Mouse (Mus musculus) layer of hippocampus, adult 11-12 months (tissue): Measurements from ENCODE around the gene Scarf2.

ENCODE experiments used
- DNase-seq: peaks from one replicate; pipeline ENCODE4 v3.0.0; 2022; ENCODE audit warnings: low spot score

Scarf2 gene

DNA sequence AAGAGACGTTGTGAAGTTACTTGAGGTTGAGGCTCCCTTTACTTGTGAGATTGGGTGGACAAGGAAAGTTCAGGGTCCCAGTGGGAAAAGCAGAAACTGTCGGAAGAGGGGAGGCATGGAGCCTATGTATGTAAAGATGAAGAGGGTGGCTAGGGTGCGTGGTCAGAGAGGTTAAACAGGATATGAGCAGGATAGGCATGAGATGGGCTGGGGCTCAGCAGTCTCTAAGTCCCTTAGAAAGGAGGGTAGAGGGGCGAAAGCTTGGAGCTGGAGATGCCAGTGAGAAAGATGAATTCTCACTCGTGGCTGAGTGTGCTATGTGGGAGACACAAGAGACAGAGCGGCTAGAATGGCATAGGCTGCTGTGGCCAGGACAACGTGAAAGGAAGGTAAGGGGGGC, 35.7 kb downstream of the Scarf2 start, which contains the start of gene B830017H08Rik:
Gene B830017H08Rik, plus strand, starts transcription at position 301 of the 400 bp plus-strand sequence.
- DNase-seq: no peak

GRCm38 (mm10) chr16:17833321-17833680, 36.2 kb downstream of the Scarf2 start:
- no peak for DNase-seq

GRCm38 (mm10) chr16:17833681-17834399, 36.8 kb downstream of the Scarf2 start:
- DNase-seq: peak; percentile 54

DNA sequence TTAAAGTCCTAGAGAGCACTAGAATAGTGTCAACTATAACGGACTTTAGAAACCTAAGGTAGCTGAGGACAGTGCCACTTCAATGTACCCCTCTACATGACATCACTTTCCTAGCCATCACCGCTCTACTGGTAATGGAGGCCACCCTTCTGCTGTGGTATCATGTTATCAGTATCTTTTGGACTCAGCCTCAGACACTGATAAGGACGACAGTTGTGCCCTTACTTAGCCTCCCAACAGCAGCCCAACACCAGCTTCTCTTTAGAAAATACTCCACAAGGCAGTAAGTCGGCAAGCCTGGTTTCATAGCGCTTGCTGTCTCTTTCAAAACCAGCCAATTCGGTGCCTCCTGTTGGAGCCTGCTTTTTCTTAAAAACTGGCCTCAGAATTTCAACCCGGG, 37.5 kb downstream of the Scarf2 start:
- no peak for DNase-seq

DNA sequence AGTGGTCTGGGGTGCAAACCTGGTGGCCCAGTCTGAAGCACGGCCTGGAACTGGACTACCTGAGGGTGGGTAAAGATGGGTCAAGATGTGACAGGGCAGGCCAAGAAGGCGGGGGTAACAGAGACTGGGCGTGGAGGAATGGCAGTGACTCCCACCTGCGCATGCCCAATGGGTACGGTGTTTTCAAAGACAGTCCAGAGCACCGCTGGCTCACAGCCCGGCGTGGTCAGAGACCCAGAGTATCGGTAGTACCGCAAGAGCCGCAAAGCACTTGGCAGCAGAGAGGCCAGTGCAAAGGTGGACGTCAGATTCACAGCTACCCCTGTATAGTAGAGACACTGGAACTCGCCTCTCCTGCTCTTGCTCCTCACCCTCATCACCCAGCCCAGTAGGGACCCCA, 38.4 kb downstream of the Scarf2 start:
- DNase-seq: no peak

- no peak for DNase-seq
Measured at GRCm38 (mm10) chr16:17838051-17838450, 41.0 kb downstream of the Scarf2 start, which contains the start of gene Car15. Gene Car15, minus strand, starts transcription at chr16:17838364.

DNA sequence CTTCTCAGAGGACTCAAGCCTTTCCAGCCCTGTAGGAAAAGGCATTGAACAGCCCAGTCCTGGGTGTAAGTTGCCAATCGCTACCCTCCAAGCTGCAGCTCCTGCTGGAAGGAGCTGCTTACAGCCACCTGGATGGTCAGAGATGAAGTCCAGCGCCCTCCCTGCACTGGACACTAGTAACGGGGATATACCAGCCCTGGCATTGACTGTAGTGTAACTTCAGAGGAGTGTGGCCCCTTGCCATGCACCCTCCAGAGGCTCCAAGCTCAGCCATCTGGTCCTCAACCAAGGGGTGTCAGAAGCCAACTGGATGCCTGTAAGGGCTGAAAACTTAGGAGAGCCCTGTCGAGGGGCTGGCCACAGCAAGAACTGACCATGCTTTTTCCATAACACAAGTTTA, 42.9 kb downstream of the Scarf2 start:
- no peak for DNase-seq

- DNase-seq: no peak
Measured at GRCm38 (mm10) chr16:17842437-17842836, 45.4 kb downstream of the Scarf2 start.

- no peak for DNase-seq
Measured at GRCm38 (mm10) chr16:17843701-17844365, 46.8 kb downstream of the Scarf2 start.

DNA sequence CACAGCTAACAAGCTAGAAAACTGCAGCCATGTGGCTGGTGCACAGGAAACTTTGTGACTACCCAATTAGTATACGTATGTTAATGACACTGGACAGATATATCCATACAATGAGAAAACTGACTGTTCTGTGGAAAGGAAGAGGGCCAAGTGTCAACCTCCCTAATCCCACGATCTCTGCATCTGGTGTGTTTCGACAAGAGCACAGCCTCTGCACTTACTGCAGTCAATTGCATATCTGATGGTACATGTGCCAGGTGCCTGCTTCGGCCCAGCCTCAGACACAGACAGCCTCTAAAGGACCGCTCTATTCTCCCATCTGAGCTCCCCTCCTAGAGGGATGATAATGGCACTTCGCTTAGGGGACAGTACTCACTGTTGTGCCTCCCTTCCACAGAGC, 51.3 kb downstream of the Scarf2 start:
- no peak for DNase-seq

DNA sequence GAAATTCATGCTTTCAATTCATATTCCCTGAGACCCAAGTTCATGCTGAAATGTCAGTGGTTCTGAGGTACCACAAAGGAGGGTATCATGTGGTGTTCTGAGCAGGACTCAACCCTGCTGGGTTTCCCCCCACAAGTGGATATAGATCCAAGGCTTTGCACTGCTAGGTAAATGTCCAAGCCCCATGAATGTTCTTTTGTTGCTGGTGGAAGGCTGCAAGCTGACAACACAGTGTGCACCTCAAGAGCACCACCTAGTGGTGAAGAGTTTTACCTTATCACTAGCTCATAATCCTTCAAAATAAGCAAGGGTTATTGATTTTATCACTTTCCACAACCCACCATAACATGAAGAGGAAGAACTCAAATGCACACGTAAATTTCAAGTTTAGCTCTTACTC, 51.8 kb downstream of the Scarf2 start:
- DNase-seq: peak; percentile 78

DNA sequence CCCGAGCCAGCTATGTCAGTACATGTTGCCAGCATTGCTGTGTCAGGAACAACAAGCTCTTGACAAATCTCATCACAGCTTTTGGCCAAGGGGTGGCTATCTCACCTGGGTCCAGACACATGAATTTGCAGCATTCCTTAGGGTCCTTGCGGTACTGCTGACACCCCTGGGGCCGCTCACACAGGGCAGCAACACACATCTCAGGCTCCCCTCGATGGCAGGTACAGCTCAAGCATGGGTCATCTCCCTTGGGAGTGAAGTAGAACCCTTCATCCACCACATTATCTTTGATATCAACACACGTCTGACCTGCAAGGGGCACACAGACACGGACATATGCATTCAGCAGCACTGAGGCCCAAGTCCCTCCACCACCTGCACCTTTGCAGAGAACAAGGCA, 52.4 kb downstream of the Scarf2 start:
- no peak for DNase-seq

DNA sequence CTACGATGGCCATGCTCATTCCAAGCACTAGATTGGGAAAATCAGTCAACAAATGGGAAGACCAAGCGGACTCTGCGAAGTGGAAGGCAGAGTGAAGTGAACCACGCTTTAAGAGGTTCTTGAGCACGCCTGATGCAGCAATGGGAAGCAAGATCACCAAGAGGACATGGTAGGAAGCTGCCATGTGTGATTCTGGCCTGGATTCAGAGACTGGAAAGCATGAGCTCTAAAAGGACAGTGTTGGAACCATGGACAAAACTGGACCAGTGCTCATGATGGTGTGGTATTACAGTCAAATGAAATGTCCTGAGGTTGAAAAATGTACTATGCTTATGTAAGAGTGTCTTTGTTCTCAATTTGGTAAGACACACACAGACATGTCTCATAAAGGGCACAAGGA, 54.2 kb downstream of the Scarf2 start:
- no peak for DNase-seq

DNA sequence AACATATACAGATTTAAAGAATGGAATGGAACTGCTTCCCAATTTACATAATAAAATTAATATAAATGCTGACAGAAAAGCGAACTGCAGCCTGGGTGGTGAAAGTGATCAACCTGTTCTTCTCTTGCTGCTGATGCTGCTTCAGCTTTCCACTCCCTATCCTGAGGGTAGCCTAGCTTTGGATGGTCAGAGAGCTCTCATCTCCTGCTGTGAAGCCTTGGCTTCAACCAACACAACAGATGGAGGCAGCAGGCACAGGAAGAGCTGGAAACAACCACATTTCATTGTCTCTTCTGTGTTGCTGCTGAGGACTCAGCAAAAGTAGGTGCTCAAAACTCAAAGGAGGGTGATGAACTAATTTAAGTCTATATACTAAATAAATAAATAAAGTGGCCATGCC, 54.8 kb downstream of the Scarf2 start:
- DNase-seq: no peak

DNA sequence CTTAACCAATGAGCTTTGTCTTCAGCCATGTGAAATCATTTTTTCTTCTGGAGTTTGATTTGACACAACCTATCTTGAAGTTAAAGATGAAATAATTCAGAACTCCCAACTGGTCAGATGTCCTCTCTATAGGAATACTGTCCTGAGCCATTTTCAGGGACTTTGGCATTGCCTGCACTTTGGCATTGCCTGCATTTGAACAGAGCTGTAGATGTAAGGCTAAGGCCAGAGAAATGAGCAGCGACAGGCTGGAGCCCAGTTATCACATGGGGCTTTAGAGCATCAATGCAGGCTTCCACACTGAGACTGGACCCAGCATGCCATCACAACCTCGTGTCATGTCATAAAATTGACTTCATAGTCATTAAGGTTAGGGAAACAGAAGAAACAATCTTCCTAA, 56.2 kb downstream of the Scarf2 start:
- DNase-seq: no peak

GRCm38 (mm10) chr16:17857157-17857556, 60.1 kb downstream of the Scarf2 start:
- no peak for DNase-seq
